Mouse (Mus musculus): Measurements from ENCODE around the gene Shisa7.

GRCm38 (mm10) chr7:4806716-4807115 is 37.8 kb downstream of the Shisa7 start:
- no peak for TF ChIP-seq CHD2 (IDR thresholded peaks at IDR 0.05; ENCODE audit: low read length)
- TF ChIP-seq GATA1 (IDR thresholded peaks at IDR 0.05; ENCODE audit: low read depth, low read length): no peak
- no peak for TF ChIP-seq MYC (IDR thresholded peaks at IDR 0.05; ENCODE audit: low read depth, low read length)
- TF ChIP-seq SIN3A (IDR thresholded peaks at IDR 0.05; ENCODE audit: low read length): no peak
- TF ChIP-seq CTCF (IDR thresholded peaks at IDR 0.05 in 2 of 3, conservative IDR thresholded peaks at IDR 0.05 in 1 of 3; ENCODE audit: control insufficient read depth in 1 of 3, insufficient read depth in 1 of 3, low read depth in 2 of 3, low read length in 3 of 3, poor library complexity in 1 of 3, severe bottlenecking in 1 of 3): peak in 2 of 3 experiments; percentile 56 to 68; a peak in 4 of 6 replicates
- TF ChIP-seq GABPA (IDR thresholded peaks at IDR 0.05; ENCODE audit: low read depth, low read length): no peak
- no peak for TF ChIP-seq USF1 (IDR thresholded peaks at IDR 0.05; ENCODE audit: low read depth, low read length)
- peak; percentile 56 for TF ChIP-seq RAD21 (IDR thresholded peaks at IDR 0.05; ENCODE audit: low read depth, low read length)
- TF ChIP-seq ZMIZ1 (IDR thresholded peaks at IDR 0.05; ENCODE audit: low read depth, low read length): 0 out of 2 replicates have a peak, but pooled peaks have one; percentile 12
- no peak for TF ChIP-seq MXI1 (IDR thresholded peaks at IDR 0.05; ENCODE audit: low read depth, low read length)
- no peak for TF ChIP-seq USF2 (IDR thresholded peaks at IDR 0.05; ENCODE audit: borderline replicate concordance in 1 of 2, insufficient read depth in 1 of 2, low read depth in 1 of 2, low read length in 2 of 2)
- TF ChIP-seq EP300 (IDR thresholded peaks at IDR 0.05; ENCODE audit: low read depth in 1 of 2, low read length in 2 of 2): no peak
- TF ChIP-seq ZKSCAN1 (IDR thresholded peaks at IDR 0.05; ENCODE audit: low read depth, low read length): no peak
